Mouse (Mus musculus): Measurements from ENCODE around the gene Mc3r. TPM values are rescaled to one million over a fixed set of nuclear protein-coding genes. Genes with fewer than 3 reads are reported as not detected.
A peak's percentile ranks its signal among the peaks of the same experiment; 100 is the strongest.

Mc3r gene
- total and polyA plus RNA-seq, 3 experiments = 0.05 TPM; not detected in 2

DNA sequence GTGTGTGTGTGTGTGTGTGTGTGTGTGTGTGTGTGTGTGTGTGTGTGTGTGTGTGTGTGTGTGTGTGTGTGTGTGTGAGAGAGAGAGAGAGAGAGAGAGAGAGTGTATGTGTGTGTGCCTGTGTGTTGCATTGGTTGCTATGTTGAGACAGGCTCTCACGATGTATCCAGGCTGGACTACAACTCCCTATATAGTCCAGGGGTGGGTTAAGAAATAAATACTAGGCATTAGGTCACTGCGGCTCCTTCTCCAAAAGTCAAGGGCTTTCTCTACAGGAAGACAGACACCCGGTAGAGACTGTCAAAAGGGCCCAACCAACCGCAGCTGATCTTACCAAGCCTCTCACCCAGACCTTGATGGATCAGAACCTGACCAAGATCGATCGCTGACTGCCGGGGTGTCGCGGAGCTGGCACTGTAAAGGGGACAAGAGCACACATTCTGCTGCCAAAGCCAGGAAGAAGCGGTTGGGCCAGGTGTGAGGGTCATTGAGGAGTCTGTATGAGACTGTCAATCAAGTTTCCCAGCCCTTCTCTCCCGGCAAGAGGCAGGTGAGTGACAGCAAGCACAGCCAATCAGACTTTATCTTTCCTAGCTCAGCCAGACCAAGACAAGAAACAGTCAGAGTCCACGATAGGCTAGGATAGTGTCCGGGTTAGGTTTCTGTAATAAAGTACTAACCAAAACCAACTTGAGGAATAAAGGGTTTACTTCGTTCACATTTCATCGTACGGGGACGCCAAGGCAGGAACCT is 32.0 kb upstream of the Mc3r start:
- Histone ChIP-seq H3K27me3 (ENCODE audit: insufficient read depth, low read length) (no peaks in the 10 kb centered on the region), H3K4me1 (ENCODE audit: insufficient read depth, low read depth, low read length) (no peaks in the 10 kb centered on the region), H3K36me3 (replicated peaks) (no peaks in the 10 kb centered on the region), H3K9me3 (replicated peaks) (peaks cover 30% of the 10 kb centered on the region), H3K4me3 (ENCODE audit: low read depth, low read length) (no peak overlapping the region)
- ATAC-seq (ENCODE audit: extremely low read depth, insufficient number of reproducible peaks, low FRiP score, poor library complexity, severe bottlenecking) (no peak), DNase-seq (ENCODE audit: low spot score) (no peak)
- TF ChIP-seq GATA2 (IDR thresholded peaks at IDR 0.05; ENCODE audit: borderline replicate concordance, low read depth, low read length) (no peak), TAL1 (conservative IDR thresholded peaks at IDR 0.05; ENCODE audit: low read depth, low read length) (no peak), POLR2AphosphoS5 (IDR thresholded peaks at IDR 0.05; ENCODE audit: insufficient replicate concordance, low read depth, low read length) (no peak), GATA1 (IDR thresholded peaks at IDR 0.05; ENCODE audit: borderline replicate concordance, low read length) (no peak), CTCF (IDR thresholded peaks at IDR 0.05; ENCODE audit: low read depth, low read length) (no peak)

DNA sequence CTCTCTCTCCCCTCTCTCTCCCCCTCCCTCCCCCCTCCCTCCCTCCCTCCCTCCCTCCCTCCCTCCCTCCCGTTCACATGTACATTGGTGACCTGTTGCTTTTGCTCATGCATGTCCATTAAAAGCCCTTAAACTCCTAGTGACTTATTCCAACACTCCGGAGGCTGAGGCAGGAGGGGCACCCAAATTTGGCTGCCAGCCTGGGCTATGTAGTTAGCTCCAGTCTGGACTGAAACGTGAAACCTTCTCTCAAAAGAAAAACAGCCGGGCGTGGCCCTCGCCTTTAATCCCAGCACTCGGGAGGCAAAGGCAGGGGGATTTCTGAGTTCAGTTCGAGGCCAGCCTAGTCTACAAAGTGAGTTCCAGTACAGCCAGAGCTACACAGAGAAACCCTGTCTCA is 30.4 kb upstream of the Mc3r start:
- H3K27me3 ChIP-seq (ENCODE audit: insufficient read depth, low read length) = no peaks in the 10 kb centered on the region
- no peaks in the 10 kb centered on the region for H3K4me1 ChIP-seq (ENCODE audit: insufficient read depth, low read depth, low read length)
- peaks cover 26% of the 10 kb centered on the region for H3K9me3 ChIP-seq (replicated peaks)
- no peaks in the 10 kb centered on the region for H3K36me3 ChIP-seq (replicated peaks)
- TF ChIP-seq POLR2AphosphoS5 (IDR thresholded peaks at IDR 0.05; ENCODE audit: insufficient replicate concordance, low read depth, low read length) = no peak
- TF ChIP-seq GATA2 (IDR thresholded peaks at IDR 0.05; ENCODE audit: borderline replicate concordance, low read depth, low read length) = no peak
- TF ChIP-seq GATA1 (IDR thresholded peaks at IDR 0.05; ENCODE audit: borderline replicate concordance, low read length) = no peak
- no peak for TF ChIP-seq TAL1 (conservative IDR thresholded peaks at IDR 0.05; ENCODE audit: low read depth, low read length)
- TF ChIP-seq CTCF (IDR thresholded peaks at IDR 0.05; ENCODE audit: low read depth, low read length) = no peak
- no peak for ATAC-seq (ENCODE audit: extremely low read depth, insufficient number of reproducible peaks, low FRiP score, poor library complexity, severe bottlenecking)
- no peak overlapping the region for H3K4me3 ChIP-seq (ENCODE audit: low read depth, low read length)
- DNase-seq (ENCODE audit: low spot score) = no peak

DNA sequence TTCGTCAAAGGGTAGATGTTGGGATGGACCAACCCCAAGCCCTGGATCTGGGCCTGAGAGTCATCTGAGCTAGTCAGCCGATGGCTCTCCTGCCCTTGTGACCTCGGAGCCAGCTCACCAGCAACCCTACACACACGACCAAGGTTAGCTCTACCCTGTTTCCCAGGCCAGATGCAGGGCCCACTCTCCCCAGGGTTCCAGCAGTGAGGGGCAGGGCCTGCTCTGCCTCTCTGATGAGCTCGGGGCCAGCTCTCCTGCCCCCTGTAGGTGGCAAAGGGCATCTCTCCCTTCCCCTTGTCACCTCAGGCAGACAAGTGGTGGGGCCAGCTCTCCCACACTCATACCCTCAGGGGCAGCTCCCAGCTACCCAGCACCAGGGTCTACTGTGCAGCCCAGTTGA is 29.1 kb upstream of the Mc3r start:
- DNase-seq (ENCODE audit: low spot score) = no peak
- H3K36me3 ChIP-seq (replicated peaks) = no peaks in the 10 kb centered on the region
- TF ChIP-seq GATA1 (IDR thresholded peaks at IDR 0.05; ENCODE audit: borderline replicate concordance, low read length) (no peak), TAL1 (conservative IDR thresholded peaks at IDR 0.05; ENCODE audit: low read depth, low read length) (no peak), CTCF (IDR thresholded peaks at IDR 0.05; ENCODE audit: low read depth, low read length) (no peak), POLR2AphosphoS5 (IDR thresholded peaks at IDR 0.05; ENCODE audit: insufficient replicate concordance, low read depth, low read length) (no peak), GATA2 (IDR thresholded peaks at IDR 0.05; ENCODE audit: borderline replicate concordance, low read depth, low read length) (no peak)
- peaks cover 15% of the 10 kb centered on the region for H3K9me3 ChIP-seq (replicated peaks)
- no peak for ATAC-seq (ENCODE audit: extremely low read depth, insufficient number of reproducible peaks, low FRiP score, poor library complexity, severe bottlenecking)
- no peaks in the 10 kb centered on the region for H3K4me1 ChIP-seq (ENCODE audit: insufficient read depth, low read depth, low read length)
- no peak overlapping the region for H3K4me3 ChIP-seq (ENCODE audit: low read depth, low read length)
- H3K27me3 ChIP-seq (ENCODE audit: insufficient read depth, low read length) = no peaks in the 10 kb centered on the region

DNA sequence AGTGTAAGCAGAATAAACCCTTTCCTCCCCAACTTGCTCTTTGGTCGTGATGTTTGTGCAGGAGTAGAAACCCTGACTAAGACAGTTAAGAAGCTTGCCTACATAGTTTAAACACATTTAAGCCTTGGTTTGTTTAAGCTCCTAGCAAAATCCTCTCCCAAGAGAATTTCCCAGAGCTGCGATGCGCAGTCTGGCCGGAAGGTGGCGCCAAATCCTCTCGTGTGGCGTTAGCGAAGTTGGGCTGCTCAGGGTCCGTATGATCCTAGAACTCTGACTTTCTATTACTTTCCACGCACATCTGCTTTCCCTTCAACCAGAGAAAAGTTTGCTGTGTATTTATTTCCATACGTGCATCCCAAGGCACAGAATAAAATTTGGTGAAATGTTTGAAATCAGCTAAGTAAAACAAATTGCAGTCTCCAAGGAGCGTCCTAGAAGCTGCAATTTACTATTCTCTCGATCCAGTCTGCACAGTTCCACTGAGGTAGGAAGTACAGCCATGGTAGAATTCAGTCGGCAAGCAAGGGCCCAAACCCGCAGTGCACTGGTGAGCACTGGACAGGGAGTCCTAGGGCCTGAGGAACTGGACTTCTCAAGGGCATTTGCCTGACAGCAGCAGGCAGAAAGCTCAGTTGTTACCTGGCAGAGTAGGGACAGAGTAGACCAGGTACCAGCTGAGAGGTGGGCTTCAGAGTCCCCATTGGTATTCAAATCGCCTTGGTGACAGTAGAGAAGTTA is 26.5 kb upstream of the Mc3r start:
- Histone ChIP-seq H3K9me3 (replicated peaks) (peaks cover 3% of the 10 kb centered on the region; the same call in 1 of the 2 replicates), H3K4me1 (ENCODE audit: insufficient read depth, low read depth, low read length) (no peaks in the 10 kb centered on the region), H3K27me3 (ENCODE audit: insufficient read depth, low read length) (no peaks in the 10 kb centered on the region), H3K4me3 (ENCODE audit: low read depth, low read length) (no peak overlapping the region), H3K36me3 (replicated peaks) (no peaks in the 10 kb centered on the region)
- ATAC-seq (ENCODE audit: extremely low read depth, insufficient number of reproducible peaks, low FRiP score, poor library complexity, severe bottlenecking) (0 out of 2 replicates have a peak, but pooled peaks have one; percentile 45), DNase-seq (ENCODE audit: low spot score) (peak; percentile 16)
- TF ChIP-seq GATA2 (IDR thresholded peaks at IDR 0.05; ENCODE audit: borderline replicate concordance, low read depth, low read length) (no peak), TAL1 (conservative IDR thresholded peaks at IDR 0.05; ENCODE audit: low read depth, low read length) (no peak), CTCF (IDR thresholded peaks at IDR 0.05; ENCODE audit: low read depth, low read length) (peak; percentile 87)

DNA sequence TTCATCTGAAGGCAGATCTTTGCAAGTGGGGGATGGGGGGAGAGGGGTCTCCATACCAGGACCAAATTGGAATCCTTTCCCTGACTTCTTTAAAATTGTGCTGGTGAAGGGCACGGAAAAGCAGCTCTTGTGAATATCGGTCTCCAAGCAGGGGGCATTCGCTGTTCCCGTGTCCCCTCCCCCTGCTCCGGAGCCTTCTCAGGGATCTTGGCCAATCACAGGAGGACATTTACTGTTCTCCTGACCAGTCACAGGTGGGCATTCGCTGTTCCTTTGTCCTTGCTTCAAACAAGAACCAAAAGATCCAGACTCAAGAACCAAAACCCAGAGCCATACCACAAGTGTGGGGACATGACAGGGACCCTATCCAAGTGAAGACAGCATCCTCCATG is 25.9 kb upstream of the Mc3r start:
- no peaks in the 10 kb centered on the region for H3K36me3 ChIP-seq (replicated peaks)
- no peaks in the 10 kb centered on the region for H3K4me1 ChIP-seq (ENCODE audit: insufficient read depth, low read depth, low read length)
- peaks cover 3% of the 10 kb centered on the region; the same call in 1 of the 2 replicates for H3K9me3 ChIP-seq (replicated peaks)
- no peak for TF ChIP-seq TAL1 (conservative IDR thresholded peaks at IDR 0.05; ENCODE audit: low read depth, low read length)
- H3K27me3 ChIP-seq (ENCODE audit: insufficient read depth, low read length) = no peaks in the 10 kb centered on the region
- DNase-seq (ENCODE audit: low spot score) (no peak), ATAC-seq (ENCODE audit: extremely low read depth, insufficient number of reproducible peaks, low FRiP score, poor library complexity, severe bottlenecking) (no peak)
- H3K4me3 ChIP-seq (ENCODE audit: low read depth, low read length) = no peak overlapping the region

DNA sequence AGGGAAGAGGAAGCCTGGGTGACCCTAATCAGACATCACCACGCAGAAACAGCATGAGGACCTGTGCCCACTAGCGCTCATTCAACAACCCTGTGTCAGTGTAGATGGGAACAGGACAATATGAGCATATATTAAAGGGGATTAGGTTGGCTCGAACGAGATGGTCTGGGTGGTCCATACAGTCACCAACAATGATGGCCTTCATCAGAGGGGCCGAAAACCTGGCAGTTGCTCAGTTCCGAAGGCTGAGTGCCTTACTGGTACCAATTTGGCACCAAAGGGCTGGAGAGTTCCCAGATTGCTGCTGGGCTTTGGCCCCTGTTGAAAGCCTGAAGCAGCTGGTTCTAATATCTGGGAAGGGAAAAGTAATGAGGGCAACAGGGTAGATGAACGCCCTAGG is 25.4 kb upstream of the Mc3r start:
- TF ChIP-seq GATA2 (IDR thresholded peaks at IDR 0.05; ENCODE audit: borderline replicate concordance, low read depth, low read length) = no peak
- TF ChIP-seq CTCF (IDR thresholded peaks at IDR 0.05; ENCODE audit: low read depth, low read length) = no peak
- TF ChIP-seq POLR2AphosphoS5 (IDR thresholded peaks at IDR 0.05; ENCODE audit: insufficient replicate concordance, low read depth, low read length) = no peak
- no peak for TF ChIP-seq GATA1 (IDR thresholded peaks at IDR 0.05; ENCODE audit: borderline replicate concordance, low read length)
- TF ChIP-seq TAL1 (conservative IDR thresholded peaks at IDR 0.05; ENCODE audit: low read depth, low read length) = no peak
- Histone ChIP-seq H3K27me3 (ENCODE audit: insufficient read depth, low read length) (no peaks in the 10 kb centered on the region), H3K4me3 (ENCODE audit: low read depth, low read length) (no peak overlapping the region), H3K36me3 (replicated peaks) (no peaks in the 10 kb centered on the region), H3K9me3 (replicated peaks) (peaks cover 3% of the 10 kb centered on the region), H3K4me1 (ENCODE audit: insufficient read depth, low read depth, low read length) (no peaks in the 10 kb centered on the region)
- no peak for ATAC-seq (ENCODE audit: extremely low read depth, insufficient number of reproducible peaks, low FRiP score, poor library complexity, severe bottlenecking)
- DNase-seq (ENCODE audit: low spot score) = no peak
